Mouse (Mus musculus) frontal cortex, postnatal 25 days (tissue): Measurements from ENCODE around the gene Rbms2.
"Not testable (repeated sequence)": the region's sequence is repeated elsewhere in the genome, so short reads cannot be mapped to it uniquely, and the experiment has no call there.

Experiments used
- DNase-seq, 2 experiments: peaks; one replicate each; pipeline ENCODE4 v3.0.0; 2022; ENCODE audit warnings: low spot score in 2 of 2

Rbms2 gene

DNA sequence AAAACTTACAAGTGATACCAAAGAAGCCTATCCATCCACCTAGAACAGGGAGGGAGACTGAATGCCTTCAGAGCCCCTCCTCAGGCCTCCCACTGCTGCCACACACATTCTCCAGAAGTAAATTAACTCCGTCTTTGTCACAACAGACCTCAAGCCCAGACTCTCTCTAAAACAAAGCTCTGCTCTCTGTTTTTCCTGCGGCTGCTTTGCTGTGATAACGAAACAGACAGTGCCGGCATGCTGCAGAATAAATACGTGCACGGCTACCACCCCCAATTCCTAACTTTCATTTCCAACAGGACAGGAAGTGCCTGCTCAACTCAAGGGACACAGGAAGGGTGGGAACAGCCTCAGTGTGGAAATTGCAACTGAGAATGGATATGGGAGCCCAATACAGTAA is at the start of gene Rbms2:
Gene Rbms2, minus strand, starts transcription at position 309 of the 400 bp plus-strand sequence.
- DNase-seq: no peak

DNA sequence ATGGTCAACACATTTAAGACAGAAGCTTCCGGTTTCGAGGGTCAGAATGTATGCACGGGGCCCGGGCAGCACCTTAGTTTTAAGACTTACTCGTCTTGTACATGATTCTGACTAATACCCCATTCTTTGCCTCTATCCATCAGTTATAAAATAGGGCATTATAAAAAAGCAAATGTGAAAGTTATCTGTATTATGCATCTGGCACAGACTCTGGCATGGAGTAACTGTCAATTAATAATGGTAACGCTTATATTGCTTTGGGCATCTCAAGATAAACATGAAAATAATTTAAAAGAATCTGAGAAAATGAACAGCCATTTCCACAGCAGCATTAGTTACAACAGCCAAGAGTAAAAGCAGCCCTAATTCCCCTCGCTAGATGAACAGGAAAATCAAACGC is 47.9 kb upstream of the Rbms2 start:
- DNase-seq: no peak

DNA sequence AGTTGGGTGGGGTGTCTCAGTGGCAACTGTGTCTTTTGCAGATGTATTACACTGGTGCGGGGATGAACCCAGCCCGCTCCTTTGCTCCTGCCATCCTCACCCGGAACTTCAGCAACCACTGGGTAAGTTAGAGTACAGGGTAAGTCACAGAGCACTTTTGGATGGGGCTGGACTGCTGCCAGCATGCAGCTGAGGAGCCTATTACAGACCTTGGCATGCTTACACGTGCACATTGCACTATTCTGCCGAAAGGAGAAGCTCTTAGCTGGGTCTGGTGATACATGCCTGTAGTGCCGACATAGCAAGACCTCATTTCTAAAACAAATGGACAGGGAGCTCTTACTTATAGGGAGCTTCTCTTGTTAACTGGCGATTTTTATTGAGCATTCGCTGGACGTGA is 47.5 kb upstream of the Rbms2 start:
- DNase-seq: no peak

DNA sequence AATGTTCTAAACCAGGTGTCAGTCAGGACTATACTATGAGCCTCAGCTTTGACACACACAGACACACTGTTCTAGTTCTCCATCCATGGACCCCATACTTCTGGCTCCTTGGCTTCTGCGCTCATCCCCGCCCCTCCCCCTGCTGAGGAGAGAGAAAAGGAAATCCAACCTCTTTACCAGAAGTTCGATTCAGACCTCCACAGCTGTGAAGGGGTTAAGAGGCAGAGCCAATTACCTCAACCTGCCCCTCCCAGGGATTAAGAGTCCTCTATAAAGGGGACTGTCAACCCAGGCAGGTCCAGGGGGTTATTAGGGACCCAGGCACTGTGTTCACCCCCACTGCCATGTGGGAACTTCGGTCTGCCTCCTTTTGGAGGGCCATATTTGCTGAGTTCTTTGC is 45.4 kb upstream of the Rbms2 start, which contains the start of gene Mip:
Gene Mip, plus strand, starts transcription at position 301 of the 400 bp plus-strand sequence.
- DNase-seq: no peak

DNA sequence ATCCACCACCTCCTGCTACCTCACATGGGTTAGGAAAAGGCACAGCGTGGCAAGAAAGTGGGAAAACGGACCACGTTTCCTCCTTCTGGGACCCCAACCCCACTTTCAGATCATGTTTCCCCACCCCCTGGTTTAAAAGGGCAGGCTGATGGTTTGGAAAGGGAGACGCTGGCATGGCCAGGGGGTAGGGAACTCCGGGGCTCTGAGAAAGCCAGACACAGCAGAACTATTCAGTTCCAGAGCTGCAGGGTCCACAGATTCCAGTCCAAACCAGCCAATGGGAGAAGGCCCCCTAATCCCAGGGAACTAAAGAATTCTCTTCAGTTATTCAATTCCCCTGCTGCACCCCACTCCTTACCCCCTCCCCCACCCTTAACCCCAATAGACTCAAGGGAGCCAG is 45.0 kb upstream of the Rbms2 start:
- no peak for DNase-seq

DNA sequence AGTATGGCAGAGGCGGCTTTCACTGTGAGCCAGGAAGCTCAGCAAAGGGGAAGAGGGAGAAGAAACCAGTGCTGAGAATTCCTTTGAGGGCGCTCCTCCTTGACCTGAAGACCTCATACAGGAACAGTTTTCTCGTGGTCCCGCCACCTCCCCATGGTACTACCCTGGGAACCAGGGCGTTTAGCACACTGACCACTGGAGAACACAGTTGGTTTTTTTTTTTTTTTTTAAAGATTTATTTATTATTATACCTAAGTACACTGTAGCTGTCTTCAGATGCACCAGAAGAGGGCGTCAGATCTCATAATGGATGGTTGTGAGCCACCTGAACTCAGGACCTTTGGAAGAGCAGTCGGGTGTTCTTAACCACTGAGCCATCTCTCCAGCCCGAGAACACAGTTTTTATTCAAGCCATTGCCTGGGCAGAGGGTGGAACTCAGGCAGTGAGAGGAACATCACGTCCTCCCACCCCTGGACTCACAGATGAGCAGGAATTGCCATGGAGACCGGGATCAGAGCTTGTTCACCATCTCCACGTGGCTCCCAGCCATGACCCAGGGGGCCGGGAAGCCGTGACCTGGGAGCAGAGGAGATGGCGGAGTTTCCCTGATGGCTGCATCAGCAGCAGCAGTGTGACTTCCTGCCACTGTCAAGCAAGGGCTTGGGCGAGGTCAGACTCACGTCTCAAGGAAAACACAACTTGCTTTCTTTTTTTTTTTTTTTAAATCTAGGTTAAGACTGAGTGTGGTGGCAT is 41.6 kb upstream of the Rbms2 start:
- DNase-seq: no peak

DNA sequence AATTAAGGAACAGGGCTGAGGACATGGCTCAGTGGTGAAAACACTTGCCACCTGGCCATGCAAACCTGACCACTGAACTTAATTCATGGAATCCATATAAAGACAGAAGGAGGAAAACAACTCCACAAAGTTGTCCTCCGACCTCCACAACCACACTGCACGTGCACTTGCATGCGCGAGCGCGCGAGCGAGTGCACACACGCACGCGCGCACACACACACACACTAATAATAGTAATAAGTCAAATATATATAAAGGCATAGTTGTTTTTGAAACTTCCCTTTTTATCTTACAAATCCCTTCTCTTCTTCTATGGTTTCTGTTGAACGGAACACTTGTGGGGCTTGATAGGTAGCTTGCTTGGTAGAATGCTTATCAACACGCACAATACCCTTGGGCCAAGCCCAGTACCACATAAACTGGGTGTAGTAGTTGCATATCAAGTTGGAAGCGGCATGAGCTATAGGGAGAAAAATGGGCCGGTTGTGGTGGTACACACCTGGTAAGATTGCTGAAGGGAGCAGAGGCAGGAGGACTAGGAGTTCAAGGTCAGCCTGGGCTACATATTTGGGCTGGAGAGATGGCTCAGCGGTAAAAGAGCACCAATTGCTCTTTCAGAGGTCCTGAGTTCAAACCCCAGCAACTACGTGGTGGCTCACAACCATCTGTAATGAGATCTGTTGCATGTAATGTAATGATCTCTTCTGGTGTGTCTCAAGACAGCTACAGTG is 38.5 kb upstream of the Rbms2 start:
- no peak for DNase-seq

DNA sequence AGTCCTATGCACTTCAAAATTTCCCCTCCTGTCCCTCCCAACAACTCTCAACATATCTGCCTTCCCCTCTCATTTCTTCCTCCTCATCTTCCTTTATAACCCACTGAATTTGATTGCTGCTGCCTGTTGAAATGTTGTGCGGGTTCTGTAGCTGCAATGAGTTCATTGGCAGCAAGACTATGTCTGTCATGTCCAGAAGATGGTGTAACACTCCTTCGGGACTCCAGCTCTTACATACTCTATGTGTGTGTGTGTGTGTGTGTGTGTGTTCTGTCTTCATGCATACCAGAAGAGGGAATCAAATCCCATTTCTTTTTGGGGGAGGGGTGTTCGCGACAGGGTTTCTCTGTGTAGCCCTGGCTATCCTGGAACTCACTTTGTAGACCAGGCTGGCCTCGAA is 34.9 kb upstream of the Rbms2 start:
- DNase-seq: no peak

DNA sequence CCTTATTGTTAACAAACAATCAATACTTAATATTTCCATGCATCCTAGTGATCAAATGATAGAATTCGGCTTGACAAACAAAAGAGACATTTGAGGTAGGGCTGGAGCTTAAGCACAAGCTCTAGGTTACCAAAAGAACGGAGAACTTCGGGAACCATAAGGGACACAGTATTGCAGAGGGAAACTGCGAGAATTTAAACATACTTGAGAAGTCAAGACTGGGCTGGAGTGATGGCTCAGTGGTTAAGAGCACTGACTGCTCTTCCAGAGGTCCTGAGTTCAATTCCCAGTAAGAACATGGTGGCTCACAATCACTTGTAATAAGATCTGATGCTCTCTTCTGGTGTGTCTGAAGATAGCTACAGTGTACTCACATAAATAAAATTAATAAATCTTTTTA is 34.0 kb upstream of the Rbms2 start:
- DNase-seq: not testable (repeated sequence)

DNA sequence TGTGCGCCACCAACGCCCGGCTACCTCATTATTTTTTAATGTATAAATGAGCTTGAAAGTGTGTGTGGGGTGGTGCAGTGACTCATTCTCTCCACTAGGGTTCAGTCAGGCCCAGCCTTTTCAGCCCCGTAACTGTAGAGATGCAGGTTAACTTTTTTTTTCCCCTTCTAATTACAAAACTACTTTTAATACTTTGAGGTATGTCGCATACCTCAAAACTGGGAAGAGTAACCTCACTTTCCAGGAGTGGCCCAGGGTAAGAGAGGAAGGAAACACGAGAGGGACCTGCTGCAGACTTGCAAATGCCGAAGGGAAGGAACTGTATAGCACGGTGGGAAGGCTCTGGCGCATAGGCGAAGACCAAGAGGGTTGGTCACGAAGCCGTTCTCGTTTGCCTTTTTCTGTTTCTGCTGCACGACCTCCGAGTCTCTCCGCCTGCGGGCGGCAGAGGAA is 32.8 kb upstream of the Rbms2 start:
- peak; percentile 27 to 56 for DNase-seq

DNA sequence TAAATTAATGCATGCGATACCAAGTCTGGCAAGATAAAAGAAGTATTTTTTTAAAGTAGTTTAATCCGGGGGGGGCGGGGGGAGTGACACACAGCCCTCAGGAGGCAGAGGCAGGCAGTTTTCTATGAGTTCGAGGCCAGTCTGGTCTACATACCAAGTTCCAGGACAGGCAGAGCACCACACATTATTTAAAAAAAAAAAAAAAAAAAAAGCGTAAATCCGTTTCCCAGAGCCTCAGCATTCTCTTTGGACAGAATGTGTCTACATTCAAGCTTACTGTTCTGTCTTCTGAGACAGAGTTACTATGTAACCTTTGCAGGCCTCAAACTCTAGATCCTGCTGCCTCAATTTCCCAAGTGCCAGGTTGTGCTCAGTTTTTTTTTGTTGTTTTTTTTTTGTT is 32.1 kb upstream of the Rbms2 start:
- no peak for DNase-seq

DNA sequence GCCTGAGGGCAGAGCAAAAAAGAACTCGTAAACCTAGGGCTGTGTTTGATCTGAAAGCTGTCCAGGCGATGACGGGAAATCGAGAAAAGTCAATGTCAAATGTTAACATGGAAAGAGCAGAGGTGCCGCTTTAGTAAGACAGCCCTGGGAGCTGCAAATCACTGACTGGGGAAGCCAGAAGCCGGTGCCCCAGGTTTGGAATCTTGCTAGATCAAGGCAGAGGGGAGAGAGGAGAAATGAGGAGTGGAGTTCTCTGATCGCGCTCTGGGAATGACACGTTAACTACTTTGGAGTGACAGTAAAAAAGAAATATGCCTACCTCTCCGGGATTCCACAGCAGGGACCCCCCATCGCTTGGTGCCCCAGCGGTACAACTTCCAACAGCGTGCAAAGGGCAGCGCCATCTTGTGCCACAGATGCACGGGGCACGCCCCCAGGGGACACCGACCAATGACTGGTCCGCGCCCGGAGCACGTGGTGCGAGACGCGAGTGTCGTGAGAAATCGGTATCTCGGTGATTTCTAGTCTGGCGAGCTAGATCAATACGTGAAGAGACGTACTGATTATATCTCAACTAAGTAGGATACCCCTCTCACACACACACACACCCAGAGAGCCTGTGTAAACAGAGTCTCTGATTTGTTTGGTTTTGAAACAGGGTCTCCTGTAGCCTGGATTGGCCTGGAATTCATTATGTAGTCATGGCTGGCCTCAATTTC is 31.5 kb upstream of the Rbms2 start, which contains the start of gene Spryd4:
Gene Spryd4, minus strand, starts transcription at position 418 of the 719 bp plus-strand sequence.
- DNase-seq: peak; percentile 82 to 86

DNA sequence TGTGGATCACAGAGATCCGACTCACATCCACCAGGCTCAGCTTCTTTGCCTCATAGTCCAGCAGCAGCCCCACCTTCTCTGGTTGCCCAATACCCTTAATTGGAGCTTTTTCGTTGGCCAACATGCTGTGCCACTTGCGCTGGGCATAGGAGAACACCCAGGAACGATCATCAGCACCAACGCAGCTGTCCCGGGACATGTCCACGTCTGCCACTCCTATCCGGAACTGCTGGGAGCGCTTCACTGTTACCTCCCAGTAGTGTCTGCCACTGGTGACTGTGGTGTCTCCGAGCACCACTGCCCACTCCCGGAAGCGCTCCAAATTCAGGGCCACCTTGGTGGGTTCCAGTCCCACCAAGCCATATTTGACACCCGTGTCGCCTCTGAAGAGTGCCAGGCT is 30.9 kb upstream of the Rbms2 start:
- no peak for DNase-seq

DNA sequence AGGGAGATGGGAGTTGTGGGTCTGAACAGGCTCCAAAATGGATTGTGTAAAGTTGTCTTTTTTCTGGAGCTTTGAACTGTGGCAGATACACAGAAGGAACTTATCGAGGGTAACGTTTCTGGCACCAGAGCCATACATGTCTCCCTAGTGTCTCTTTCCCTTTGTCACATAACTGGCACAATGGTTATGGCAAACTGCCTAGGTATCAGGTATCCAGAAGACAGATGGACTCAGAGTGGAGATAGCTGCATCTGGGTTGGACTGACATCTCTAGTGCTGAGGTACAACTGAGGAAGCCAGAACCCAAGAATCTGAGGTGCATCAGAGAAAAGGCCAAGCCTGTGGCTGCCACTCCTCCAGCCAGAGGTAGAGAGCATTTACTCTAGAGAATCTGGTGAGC is 30.0 kb upstream of the Rbms2 start:
- DNase-seq: no peak

DNA sequence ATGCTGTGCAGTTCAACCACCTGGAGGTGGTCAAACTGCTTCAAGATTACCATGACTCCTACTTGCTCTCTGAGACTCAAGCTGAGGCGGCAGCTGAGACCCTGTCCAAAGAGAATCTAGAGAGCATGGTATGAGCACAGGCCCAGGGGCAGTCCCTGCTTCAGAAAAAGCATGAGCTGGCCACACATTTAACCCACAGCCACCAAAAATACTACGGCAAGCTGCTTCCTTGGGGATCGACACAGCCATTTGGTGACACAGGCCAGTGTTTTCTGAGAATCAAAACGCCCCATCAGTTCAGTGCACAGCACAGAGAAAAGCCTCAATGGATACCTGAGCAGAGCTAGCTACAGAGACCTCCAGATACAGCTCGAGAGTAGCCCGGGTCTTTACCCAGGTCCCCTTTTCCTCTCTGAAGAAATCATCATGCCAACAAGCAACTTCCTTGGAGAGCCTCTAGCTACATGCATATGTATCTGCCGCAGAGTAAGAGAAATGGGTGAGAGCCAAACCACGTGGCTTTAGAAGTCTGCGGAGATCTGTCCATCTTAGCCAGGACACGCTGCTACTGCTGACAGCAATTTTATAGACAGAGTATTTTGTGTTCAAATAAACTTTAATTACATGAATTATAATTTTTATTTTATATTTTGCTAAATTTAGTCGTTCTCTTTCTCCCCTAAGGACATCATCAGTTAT is 29.4 kb upstream of the Rbms2 start:
- DNase-seq: no peak

DNA sequence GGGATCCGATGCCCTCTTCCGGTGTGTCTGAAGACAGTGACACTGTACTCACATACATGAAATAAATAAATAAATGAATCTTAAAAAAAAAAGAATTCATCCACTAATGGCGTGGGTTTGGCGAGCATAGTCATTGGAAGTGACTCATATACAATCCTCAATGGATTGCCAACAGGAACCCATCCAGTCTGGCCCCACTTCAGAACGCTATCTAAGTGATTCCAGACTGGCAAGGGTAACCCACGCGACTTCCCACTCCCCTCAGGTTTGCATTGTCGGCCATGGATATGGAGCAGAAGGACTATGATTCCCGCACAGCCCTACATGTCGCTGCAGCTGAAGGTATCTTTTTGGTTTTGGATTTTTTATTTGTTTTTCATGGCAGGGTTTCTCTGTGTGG is 28.2 kb upstream of the Rbms2 start:
- no peak for DNase-seq

DNA sequence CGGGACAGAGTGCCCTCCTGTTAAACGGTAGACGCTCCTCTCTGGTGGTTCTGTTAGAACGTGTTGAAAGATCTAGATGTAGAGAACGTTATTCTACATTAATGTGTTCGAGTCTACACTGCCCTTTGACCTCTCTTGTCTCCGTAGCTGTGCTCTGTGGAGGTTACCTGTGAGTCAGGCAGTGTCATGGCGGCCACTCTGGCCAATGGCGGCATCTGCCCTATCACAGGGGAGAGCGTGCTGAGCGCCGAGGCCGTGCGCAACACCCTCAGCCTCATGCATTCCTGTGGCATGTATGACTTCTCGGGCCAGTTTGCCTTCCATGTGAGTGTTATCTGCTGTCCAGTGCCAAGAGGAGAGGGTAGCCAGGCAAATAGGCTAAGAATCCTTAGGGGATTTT is 24.8 kb upstream of the Rbms2 start:
- no peak for DNase-seq

DNA sequence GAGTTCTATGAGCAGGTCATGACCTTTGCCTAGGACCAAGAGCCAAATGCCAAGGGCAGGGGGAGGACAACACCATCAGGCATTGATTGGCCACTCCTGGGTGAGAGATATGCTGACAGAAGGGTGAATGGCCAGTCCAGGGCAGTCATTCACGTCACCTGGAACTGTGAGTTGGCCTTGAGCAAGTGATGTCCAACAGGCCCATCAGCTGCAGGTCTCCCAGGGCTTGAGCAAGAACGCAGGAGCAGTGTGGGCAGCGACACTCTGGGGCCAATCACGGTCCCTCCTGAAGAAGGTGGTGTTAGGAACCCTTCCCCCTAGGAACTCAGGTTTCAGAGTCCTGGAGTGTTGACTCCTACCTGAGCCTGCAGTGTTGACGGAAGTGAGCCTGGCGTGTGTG is 21.8 kb upstream of the Rbms2 start:
- DNase-seq: no peak

DNA sequence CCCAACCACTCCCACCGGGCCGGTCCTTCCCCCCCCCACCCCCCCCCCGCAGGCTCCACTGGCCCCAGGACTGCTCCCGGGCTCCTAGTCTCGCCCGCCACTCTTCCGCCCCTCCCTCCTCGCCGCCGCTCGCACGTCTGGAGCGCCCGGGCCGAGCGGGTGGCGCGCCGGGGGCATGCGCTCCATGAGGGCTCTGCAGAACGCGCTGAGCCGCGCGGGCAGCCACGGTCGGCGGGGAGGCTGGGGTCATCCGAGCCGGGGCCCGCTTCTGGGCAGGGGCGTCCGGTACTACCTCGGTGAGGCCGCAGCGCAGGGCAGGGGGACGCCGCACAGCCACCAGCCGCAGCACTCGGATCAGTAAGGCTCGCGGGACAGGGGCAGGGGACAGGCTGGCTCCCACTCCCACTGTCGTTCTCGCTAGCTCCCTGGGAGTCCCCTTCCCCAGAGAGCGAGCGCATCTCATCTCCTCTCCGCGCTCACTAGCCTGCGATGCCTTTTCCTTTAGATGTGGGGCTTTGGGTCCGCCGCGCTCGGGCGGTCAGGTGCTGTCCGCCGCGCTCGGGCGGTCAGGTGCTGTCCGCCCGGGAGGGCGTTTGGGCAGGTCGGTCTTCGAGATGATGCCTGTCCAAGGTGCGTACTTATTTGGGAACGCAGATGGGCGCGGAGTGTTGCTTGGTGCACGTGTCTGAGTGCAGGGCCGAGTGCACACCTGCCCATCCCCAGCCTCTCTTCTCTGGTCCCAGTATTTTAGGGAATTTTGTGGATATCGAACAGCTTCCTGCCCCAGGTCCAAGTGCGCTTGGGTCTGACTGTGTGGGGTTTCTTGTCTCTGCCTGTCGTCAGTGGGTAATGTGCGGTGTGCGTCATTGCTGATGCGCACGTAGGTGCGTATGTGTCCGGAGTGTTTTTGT is 14.7 kb upstream of the Rbms2 start:
- DNase-seq: peak; percentile 31 to 39

DNA sequence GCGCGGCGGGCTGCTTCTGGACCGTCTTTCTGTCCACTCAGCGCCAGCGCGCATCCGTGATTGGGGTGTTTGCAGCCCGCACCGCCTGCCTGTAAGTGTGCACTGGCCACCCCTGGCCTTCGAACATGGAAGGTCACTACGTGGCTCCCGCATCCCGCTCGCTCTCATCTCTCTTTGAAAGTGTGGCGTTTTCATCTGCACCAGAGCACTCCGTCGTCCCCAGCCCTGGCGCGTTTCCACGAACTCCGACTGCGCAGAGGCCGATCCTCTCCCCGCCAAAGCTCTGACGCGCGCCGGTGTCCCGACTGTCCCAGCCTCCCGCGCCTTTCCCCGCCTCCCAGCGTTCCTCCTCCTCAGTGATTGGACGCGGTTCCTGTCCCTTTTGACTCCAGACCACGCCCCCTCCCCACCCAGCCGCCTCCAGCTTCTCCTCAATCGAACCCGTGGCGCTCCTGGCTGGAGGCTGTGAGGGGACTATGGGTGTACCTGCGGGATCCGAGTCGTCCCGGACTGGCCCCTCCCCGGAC is 14.0 kb upstream of the Rbms2 start, which contains the start of gene Gls2:
Gene Gls2, plus strand, starts transcription at position 434 of the 527 bp plus-strand sequence.
- DNase-seq: peak; percentile 95 to 98
